Mouse (Mus musculus) liver, embryonic 16.5 days (tissue): ENCODE results near the gene Magea4. TPM values are rescaled to one million over a fixed set of nuclear protein-coding genes. Genes with fewer than 3 reads are reported as not detected.
A peak's percentile ranks its signal among the peaks of the same experiment; 100 is the strongest.

Experiments used
- ATAC-seq: fragments of 200-750 bp; cut with Nextera tagmentation; 2 replicates; pipeline ENCODE4 v1.8.0; 2017; ENCODE audit warnings: low read depth, mild to moderate bottlenecking, moderate number of reproducible peaks, moderate library complexity
- H3K27ac ChIP-seq: fragments of 300-500 bp; sonication (generic); 2 replicates; pipeline ENCODE4 v1.5.1; 2014; ENCODE audit warnings: mild to moderate bottlenecking, low read length
- H3K27me3 ChIP-seq: fragments of 300-500 bp; sonication (generic); 2 replicates; pipeline ENCODE4 v1.6.1; 2014; ENCODE audit warnings: low read depth, low read length, mixed read lengths; ENCODE audit not compliant: control insufficient read depth, insufficient read depth
- H3K36me3 ChIP-seq: fragments of 300-500 bp; sonication (generic); 2 replicates; pipeline ENCODE4 v1.6.1; 2014; ENCODE audit warnings: mild to moderate bottlenecking; ENCODE audit not compliant: control insufficient read depth, insufficient read depth
- H3K4me1 ChIP-seq: fragments of 300-500 bp; sonication (generic); 2 replicates; pipeline ENCODE4 v1.6.1; 2014; ENCODE audit warnings: low read depth, low read length, mixed read lengths; ENCODE audit not compliant: control insufficient read depth
- H3K4me2 ChIP-seq: fragments of 300-500 bp; sonication (generic); 2 replicates; pipeline ENCODE4 v1.6.1; 2014; ENCODE audit warnings: low read depth, low read length, mixed read lengths
- H3K4me3 ChIP-seq: fragments of 300-500 bp; sonication (generic); 2 replicates; pipeline ENCODE4 v1.5.1; 2014; ENCODE audit warnings: low read depth, mild to moderate bottlenecking, low read length
- H3K9ac ChIP-seq: fragments of 300-500 bp; sonication (generic); 2 replicates; pipeline ENCODE4 v1.6.1; 2014; ENCODE audit warnings: low read depth, low read length
- H3K9me3 ChIP-seq: fragments of 300-500 bp; sonication (generic); replicated peaks from 2 replicates; pipeline ENCODE4 v1.6.1; 2016; ENCODE audit warnings: low read length; ENCODE audit not compliant: control insufficient read depth
- WGBS: fragments of 180-500 bp; shearing (Covaris S2); extraction: QIAGEN DNeasy Blood & Tissue Kit; methylation state at CpG from one replicate; pipeline ENCODE4 v1.1.7; 2014; ENCODE audit not compliant: insufficient replicate concordance; 5-methylcytosine and 5-hydroxymethylcytosine counted together
- microRNA counts: library from miRNA; unstranded; fragments of <30 nt; microRNA quantifications from one replicate; lab custom pipeline; 2016
- microRNA-seq: library from miRNA; unstranded; fragments of <30 nt; microRNA quantifications from one replicate; pipeline ENCODE4, GENCODE M21; 2016
- polyA plus RNA-seq: library from polyadenylated mRNA; unstranded; fragments of >200 nt; fragmentation: Nextera tagmentation; extraction: Ambion mirVana; gene quantifications from 2 replicates; pipeline ENCODE4 v1.2.1, GENCODE M21; 2015

Magea4 gene
- polyA plus RNA-seq = not detected in 2 replicates

- WGBS = 67% methylated on average over 2 of the region's 2 CpGs
- no peaks in the 10 kb centered on the region for H3K27me3 ChIP-seq
- H3K36me3 ChIP-seq = no peaks in the 10 kb centered on the region
- H3K4me3 ChIP-seq = no peak within 1 kb of the TSS
- no peak within 1 kb of the TSS for H3K27ac ChIP-seq
- no peaks in the 10 kb centered on the region for H3K9me3 ChIP-seq
- no peaks in the 10 kb centered on the region for H3K4me1 ChIP-seq
- no peak for ATAC-seq
- no peak within 1 kb of the TSS for H3K4me2 ChIP-seq
- no peak within 1 kb of the TSS for H3K9ac ChIP-seq
Observed at GRCm38 (mm10) chrX:72221717-72222116, at the start of gene Magea4. TSS of gene Magea4 (plus strand) at chrX:72222017.

GRCm38 (mm10) chrX:72202944-72203554 lies 18.8 kb upstream of the Magea4 start:
- Histone ChIP-seq H3K9me3 (no peaks in the 10 kb centered on the region), H3K4me1 (no peaks in the 10 kb centered on the region), H3K27me3 (no peaks in the 10 kb centered on the region), H3K36me3 (no peaks in the 10 kb centered on the region), H3K27ac (no peak overlapping the region), H3K4me3 (no peak overlapping the region), H3K4me2 (no peak overlapping the region), H3K9ac (no peak overlapping the region)
- WGBS = 40% methylated on average over 4 of the region's 4 CpGs
- ATAC-seq = no peak

- no peak overlapping the region for H3K4me2 ChIP-seq
- H3K27me3 ChIP-seq = no peaks in the 10 kb centered on the region
- H3K9me3 ChIP-seq = no peaks in the 10 kb centered on the region
- H3K4me1 ChIP-seq = no peaks in the 10 kb centered on the region
- H3K36me3 ChIP-seq = no peaks in the 10 kb centered on the region
- H3K9ac ChIP-seq = no peak overlapping the region
- 86% methylated on average over 10 of the region's 11 CpGs for WGBS
- H3K27ac ChIP-seq = no peak overlapping the region
- ATAC-seq = no peak
- H3K4me3 ChIP-seq = no peak overlapping the region
Observed at GRCm38 (mm10) chrX:72270637-72271036, 48.8 kb downstream of the Magea4 start.

MicroRNA genes within 50 kb of the gene (microRNA counts, 519-probe panel; counts per million panel counts)
- microRNA mmu-miR-224 (lab: Ali Mortazavi, UCI) (2,227 counts per million, percentile 40 among the panel's probes with 10 or more counts), microRNA mmu-miR-452 (lab: Ali Mortazavi, UCI) (1,491 counts per million, percentile 12 among the panel's probes with 10 or more counts)

Small RNAs within 50 kb of the gene (microRNA-seq; reads per million reads assigned to microRNA genes)
- gene Mir224 = 59.8 reads per million, percentile 49 among the genes with 10 or more reads in this experiment
- 8.6 reads per million, percentile 25 among the genes with 10 or more reads in this experiment for gene Mir452

Other genes with a start within 250 kb of the Magea4 start
- gene Fate1, start 249.0 kb upstream of the Magea4 start, polyA plus RNA-seq = not detected in 2 replicates
- 0.04 TPM in 1 of 2 replicates, not detected in the other for gene Cnga2, start 230.2 kb upstream of the Magea4 start, polyA plus RNA-seq
- gene Gabre, start 52.8 kb downstream of the Magea4 start, polyA plus RNA-seq = 0.04 and 0.08 TPM in 2 replicates
- not detected in 2 replicates for gene Magea10, start 164.8 kb downstream of the Magea4 start, polyA plus RNA-seq